Mouse (Mus musculus) adrenal gland, adult 8-10 months (tissue): Measurements from ENCODE around the gene Agbl4. TPM values are rescaled to one million over a fixed set of nuclear protein-coding genes. Genes with fewer than 3 reads are reported as not detected.

Experiments used
- DNase-seq: peaks from one replicate; pipeline ENCODE4 v3.0.0; 2022
- total RNA-seq, 4 experiments: library from RNA; stranded (reverse); gene quantifications; 2 replicates each; pipeline ENCODE4 v1.2.4; 2022

Gene Agbl4
- total RNA-seq, 4 experiments from 2014 or later = 1.0 to 2.5 (median 2.4) TPM

GRCm38 (mm10) chr4:111670566-111671421, 1273.3 kb downstream of the Agbl4 start:
- DNase-seq = no peak

GRCm38 (mm10) chr4:111671440-111671839, 1274.0 kb downstream of the Agbl4 start:
- DNase-seq = no peak

- peak; percentile 5 for DNase-seq
These were observed 1276.4 kb downstream of the Agbl4 start for GRCm38 (mm10) chr4:111673904-111674303.

- no peak for DNase-seq
These were observed 1284.5 kb downstream of the Agbl4 start for GRCm38 (mm10) chr4:111681926-111682325.

- no peak for DNase-seq
These were observed 1285.3 kb downstream of the Agbl4 start for GRCm38 (mm10) chr4:111682793-111683192.

- DNase-seq = no peak
These were observed 1286.4 kb downstream of the Agbl4 start for GRCm38 (mm10) chr4:111683843-111684242.

- DNase-seq = no peak
These were observed 1288.5 kb downstream of the Agbl4 start for GRCm38 (mm10) chr4:111685951-111686350.

GRCm38 (mm10) chr4:111686951-111687350, 1289.5 kb downstream of the Agbl4 start:
- DNase-seq = peak; percentile 11

- peak; percentile 31 for DNase-seq
These were observed 1290.2 kb downstream of the Agbl4 start for GRCm38 (mm10) chr4:111687613-111688012.

GRCm38 (mm10) chr4:111691057-111691543, 1293.6 kb downstream of the Agbl4 start:
- DNase-seq = no peak

GRCm38 (mm10) chr4:111701381-111701780, 1303.9 kb downstream of the Agbl4 start:
- DNase-seq = no peak

GRCm38 (mm10) chr4:111704126-111704525, 1306.7 kb downstream of the Agbl4 start:
- no peak for DNase-seq

GRCm38 (mm10) chr4:111704975-111705374, 1307.5 kb downstream of the Agbl4 start:
- no peak for DNase-seq

Other genes with a start within 250 kb of the Agbl4 start
- gene Elavl4, start 45.8 kb upstream of the Agbl4 start, total RNA-seq = 1 to 10 TPM; 2.6 to 8.5 (median 7.1) TPM